Mouse (Mus musculus) MEL (cell line): ENCODE results near the gene Lpar6.

Experiments used
- E2F4 ChIP-seq: IDR thresholded peaks from 2 replicates; pipeline ENCODE4 v1.6.1; 2011; ENCODE audit warnings: low read depth, low read length, improper control_type of control experiment, borderline replicate concordance
- GATA1 ChIP-seq: IDR thresholded peaks from 2 replicates; pipeline ENCODE4 v1.6.1; 2011; ENCODE audit warnings: low read depth, low read length, improper control_type of control experiment
- MAZ ChIP-seq: IDR thresholded peaks from 2 replicates; pipeline ENCODE4 v1.6.1; 2012; ENCODE audit warnings: low read depth, mild to moderate bottlenecking, inconsistent platforms, low read length, improper control_type of control experiment

DNA sequence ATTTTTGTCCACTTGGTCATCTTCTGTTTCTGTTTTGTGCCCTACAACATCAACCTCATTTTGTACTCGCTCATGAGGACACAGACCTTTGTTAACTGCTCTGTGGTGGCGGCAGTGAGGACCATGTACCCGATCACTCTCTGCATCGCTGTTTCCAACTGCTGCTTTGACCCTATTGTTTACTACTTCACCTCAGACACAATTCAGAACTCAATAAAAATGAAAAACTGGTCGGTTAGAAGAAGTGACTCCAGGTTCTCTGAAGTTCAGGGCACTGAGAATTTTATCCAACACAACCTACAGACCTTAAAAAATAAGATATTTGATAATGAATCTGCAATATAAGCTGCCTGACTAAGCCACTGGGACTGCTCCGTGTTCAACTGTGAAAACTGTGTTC lies 1.6 kb downstream of the Lpar6 start:
- TF ChIP-seq MAZ (no peak), GATA1 (no peak), E2F4 (no peak)
